Mouse (Mus musculus): ENCODE measurements around the gene Tmod3.
"Not testable (repeated sequence)": the region's sequence is repeated elsewhere in the genome, so short reads cannot be mapped to it uniquely, and the experiment has no call there.

Tmod3 gene

GRCm38 (mm10) chr9:75558360-75558759 is 1.1 kb downstream of the Tmod3 start:
- in situ Hi-C loops (cut with MboI, MseI), result no loop called here

GRCm38 (mm10) chr9:75553719-75554118 is 5.7 kb downstream of the Tmod3 start:
- in situ Hi-C loops (cut with MboI, MseI), result no loop called here

- in situ Hi-C loops (cut with MboI, MseI), result no loop called here
These were observed 8.1 kb downstream of the Tmod3 start for GRCm38 (mm10) chr9:75551342-75551741.

- in situ Hi-C loops (cut with MboI, MseI), result no loop called here
These were observed 10.4 kb downstream of the Tmod3 start for GRCm38 (mm10) chr9:75549010-75549409.

- in situ Hi-C loops (cut with MboI, MseI), result no loop called here
These were observed 12.4 kb downstream of the Tmod3 start for GRCm38 (mm10) chr9:75546885-75547553.

GRCm38 (mm10) chr9:75545514-75545913 is 13.9 kb downstream of the Tmod3 start:
- in situ Hi-C loops (cut with MboI, MseI), result no loop called here

GRCm38 (mm10) chr9:75541497-75541896 is 18.0 kb downstream of the Tmod3 start:
- in situ Hi-C loops (cut with MboI, MseI), result no loop called here

GRCm38 (mm10) chr9:75536422-75536821 is 23.0 kb downstream of the Tmod3 start:
- in situ Hi-C loops (cut with MboI, MseI), result no loop called here

- in situ Hi-C loops (cut with MboI, MseI), result no loop called here
These were observed 25.0 kb downstream of the Tmod3 start for GRCm38 (mm10) chr9:75534431-75534962.

- in situ Hi-C loops (cut with MboI, MseI), result not testable (repeated sequence)
These were observed 26.5 kb downstream of the Tmod3 start for GRCm38 (mm10) chr9:75532989-75533388.

- in situ Hi-C loops (cut with MboI, MseI), result no loop called here
These were observed 27.0 kb downstream of the Tmod3 start for GRCm38 (mm10) chr9:75532461-75532860.

GRCm38 (mm10) chr9:75529358-75529757 is 30.1 kb downstream of the Tmod3 start:
- in situ Hi-C loops (cut with MboI, MseI), result no loop called here

GRCm38 (mm10) chr9:75528096-75528495 is 31.4 kb downstream of the Tmod3 start:
- in situ Hi-C loops (cut with MboI, MseI), result no loop called here

- in situ Hi-C loops (cut with MboI, MseI), result no loop called here
These were observed 31.9 kb downstream of the Tmod3 start for GRCm38 (mm10) chr9:75527368-75528059.

- in situ Hi-C loops (cut with MboI, MseI), result loop anchor here (5.0 to 25.0 kb wide), 2 partner anchors 54 to 714 kb away; no protein-coding TSS in a partner anchor
These were observed 35.8 kb downstream of the Tmod3 start for GRCm38 (mm10) chr9:75523646-75524045.

GRCm38 (mm10) chr9:75522217-75522616 is 37.2 kb downstream of the Tmod3 start:
- in situ Hi-C loops (cut with MboI, MseI), result loop anchor here (5.0 to 25.0 kb wide), 2 partner anchors 55 to 715 kb away; no protein-coding TSS in a partner anchor

- in situ Hi-C loops (cut with MboI, MseI), result loop anchor here (5.0 to 25.0 kb wide), 2 partner anchors 56 to 716 kb away; no protein-coding TSS in a partner anchor
These were observed 37.7 kb downstream of the Tmod3 start for GRCm38 (mm10) chr9:75521788-75522187.

GRCm38 (mm10) chr9:75520940-75521339 is 38.5 kb downstream of the Tmod3 start:
- in situ Hi-C loops (cut with MboI, MseI), result loop anchor here (5.0 to 25.0 kb wide), 2 partner anchors 56 to 716 kb away; no protein-coding TSS in a partner anchor

GRCm38 (mm10) chr9:75517751-75518150 is 41.7 kb downstream of the Tmod3 start:
- in situ Hi-C loops (cut with MboI, MseI), result loop anchor here (25.0 kb wide), 1 partner anchor 720 kb away; no protein-coding TSS in a partner anchor

- in situ Hi-C loops (cut with MboI, MseI), result loop anchor here (25.0 kb wide), 1 partner anchor 722 kb away; no protein-coding TSS in a partner anchor
These were observed 43.9 kb downstream of the Tmod3 start for GRCm38 (mm10) chr9:75515464-75516113.

- in situ Hi-C loops (cut with MboI, MseI), result loop anchor here (25.0 kb wide), 1 partner anchor 726 kb away; no protein-coding TSS in a partner anchor
These were observed 48.1 kb downstream of the Tmod3 start for GRCm38 (mm10) chr9:75511236-75511939.

Data from regulatory T cell (primary cell).